Mouse (Mus musculus) liver, embryonic 12.5 days (tissue): ENCODE measurements around the gene Dlgap4. TPM values are rescaled to one million over a fixed set of nuclear protein-coding genes. Genes with fewer than 3 reads are reported as not detected.

Experiments
- ATAC-seq: fragments of 200-750 bp; cut with Nextera tagmentation; 2 replicates; pipeline ENCODE4 v1.8.0; 2017; ENCODE audit warnings: moderate number of reproducible peaks, mild to moderate bottlenecking, moderate library complexity
- H3K27ac ChIP-seq: fragments of 300-500 bp; sonication (generic); 2 replicates; pipeline ENCODE4 v1.5.1; 2016; ENCODE audit warnings: mild to moderate bottlenecking
- H3K27me3 ChIP-seq: fragments of 300-500 bp; sonication (generic); replicated peaks from 2 replicates; pipeline ENCODE4 v1.6.1; 2016; ENCODE audit warnings: mild to moderate bottlenecking, moderate library complexity
- H3K36me3 ChIP-seq: fragments of 300-500 bp; sonication (generic); 2 replicates; pipeline ENCODE4 v1.6.1; 2016; ENCODE audit warnings: mild to moderate bottlenecking, moderate library complexity
- H3K4me1 ChIP-seq: fragments of 300-500 bp; sonication (generic); 2 replicates; pipeline ENCODE4 v1.6.1; 2016
- H3K4me2 ChIP-seq: fragments of 300-500 bp; sonication (generic); 2 replicates; pipeline ENCODE4 v1.6.1; 2016; ENCODE audit warnings: mild to moderate bottlenecking, moderate library complexity
- H3K4me3 ChIP-seq: fragments of 300-500 bp; sonication (generic); 2 replicates; pipeline ENCODE4 v1.5.1; 2016; ENCODE audit warnings: mild to moderate bottlenecking, moderate library complexity
- H3K9ac ChIP-seq: fragments of 300-500 bp; sonication (generic); 2 replicates; pipeline ENCODE4 v1.6.1; 2016; ENCODE audit warnings: mild to moderate bottlenecking, moderate library complexity
- H3K9me3 ChIP-seq: fragments of 300-500 bp; sonication (generic); replicated peaks from 2 replicates; pipeline ENCODE4 v1.6.1; 2016; ENCODE audit warnings: mild to moderate bottlenecking, moderate library complexity
- WGBS: fragments of 180-500 bp; shearing (Covaris S2); methylation state at CpG from one replicate; pipeline ENCODE4 v1.1.7; 2016; ENCODE audit not compliant: insufficient replicate concordance; 5-methylcytosine and 5-hydroxymethylcytosine counted together
- polyA plus RNA-seq: library from polyadenylated mRNA; unstranded; fragments of >200 nt; fragmentation: Nextera tagmentation; extraction: Ambion mirVana; gene quantifications from 2 replicates; pipeline ENCODE4 v1.2.1, GENCODE M21; 2016

Dlgap4 gene
- polyA plus RNA-seq, 1 experiment from 2014 or later = 28.7 TPM

- Histone ChIP-seq H3K4me2 (no peak overlapping the region), H3K27me3 (no peaks in the 10 kb centered on the region), H3K36me3 (peaks cover 61% of the 10 kb centered on the region), H3K9me3 (no peaks in the 10 kb centered on the region), H3K9ac (no peak overlapping the region), H3K4me3 (no peak overlapping the region), H3K27ac (no peak overlapping the region), H3K4me1 (no peaks in the 10 kb centered on the region)
- WGBS = 75% methylated on average over 5 of the region's 5 CpGs
- peak; percentile 31; the same call in 1 of the 2 replicates for ATAC-seq
These were observed 147.5 kb downstream of the Dlgap4 start for GRCm38 (mm10) chr2:156760843-156761505.

GRCm38 (mm10) chr2:156761521-156762278, 148.2 kb downstream of the Dlgap4 start:
- 83% methylated on average over 17 of the region's 17 CpGs for WGBS
- no peak overlapping the region for H3K4me2 ChIP-seq
- no peak for ATAC-seq
- H3K9ac ChIP-seq = no peak overlapping the region
- H3K9me3 ChIP-seq = no peaks in the 10 kb centered on the region
- H3K27me3 ChIP-seq = no peaks in the 10 kb centered on the region
- peaks cover 7% of the 10 kb centered on the region; the same call in 1 of the 2 replicates for H3K4me1 ChIP-seq
- H3K4me3 ChIP-seq = no peak overlapping the region
- peaks cover 54% of the 10 kb centered on the region for H3K36me3 ChIP-seq
- H3K27ac ChIP-seq = no peak overlapping the region

- no peaks in the 10 kb centered on the region for H3K27me3 ChIP-seq
- no peak overlapping the region for H3K4me3 ChIP-seq
- no peak overlapping the region for H3K4me2 ChIP-seq
- H3K9me3 ChIP-seq = no peaks in the 10 kb centered on the region
- no peak overlapping the region for H3K9ac ChIP-seq
- 86% methylated on average over 21 of the region's 21 CpGs for WGBS
- no peak for ATAC-seq
- no peak overlapping the region for H3K27ac ChIP-seq
- peaks cover 46% of the 10 kb centered on the region for H3K36me3 ChIP-seq
- H3K4me1 ChIP-seq = peaks cover 15% of the 10 kb centered on the region
These were observed 149.0 kb downstream of the Dlgap4 start for GRCm38 (mm10) chr2:156762499-156762898.

- 86% methylated on average over 11 of the region's 11 CpGs for WGBS
- H3K9me3 ChIP-seq = no peaks in the 10 kb centered on the region
- H3K9ac ChIP-seq = no peak overlapping the region
- H3K36me3 ChIP-seq = peaks cover 40% of the 10 kb centered on the region
- H3K4me1 ChIP-seq = peaks cover 15% of the 10 kb centered on the region
- ATAC-seq = no peak
- H3K4me3 ChIP-seq = no peak overlapping the region
- H3K27ac ChIP-seq = no peak overlapping the region
- no peaks in the 10 kb centered on the region for H3K27me3 ChIP-seq
- H3K4me2 ChIP-seq = no peak overlapping the region
These were observed 149.6 kb downstream of the Dlgap4 start for GRCm38 (mm10) chr2:156763101-156763500.

GRCm38 (mm10) chr2:156764022-156764421, 150.5 kb downstream of the Dlgap4 start:
- WGBS = 84% methylated on average over 10 of the region's 10 CpGs
- no peak overlapping the region for H3K27ac ChIP-seq

GRCm38 (mm10) chr2:156764747-156765146, 151.2 kb downstream of the Dlgap4 start:
- Histone ChIP-seq H3K4me2 (no peak overlapping the region), H3K4me1 (peaks cover 15% of the 10 kb centered on the region), H3K4me3 (no peak overlapping the region), H3K9ac (no peak overlapping the region), H3K27ac (no peak overlapping the region), H3K27me3 (no peaks in the 10 kb centered on the region), H3K36me3 (peaks cover 31% of the 10 kb centered on the region), H3K9me3 (no peaks in the 10 kb centered on the region)
- no peak for ATAC-seq
- 54% methylated on average over 4 of the region's 4 CpGs for WGBS

More at GRCm38 (mm10) chr2:156764022-156764421, 150.5 kb downstream of the Dlgap4 start:
- Histone ChIP-seq H3K4me3 (no peak overlapping the region), H3K9ac (no peak overlapping the region), H3K36me3 (peaks cover 31% of the 10 kb centered on the region), H3K9me3 (no peaks in the 10 kb centered on the region), H3K4me2 (no peak overlapping the region), H3K4me1 (peaks cover 15% of the 10 kb centered on the region), H3K27me3 (no peaks in the 10 kb centered on the region)
- ATAC-seq = no peak

GRCm38 (mm10) chr2:156765593-156765992, 152.1 kb downstream of the Dlgap4 start:
- Histone ChIP-seq H3K4me1 (peaks cover 15% of the 10 kb centered on the region), H3K9me3 (no peaks in the 10 kb centered on the region), H3K27me3 (no peaks in the 10 kb centered on the region), H3K27ac (no peak overlapping the region), H3K36me3 (peaks cover 30% of the 10 kb centered on the region), H3K4me3 (no peak overlapping the region), H3K9ac (no peak overlapping the region), H3K4me2 (no peak overlapping the region)
- 79% methylated on average over 8 of the region's 8 CpGs for WGBS
- no peak for ATAC-seq

GRCm38 (mm10) chr2:156766227-156767019, 152.9 kb downstream of the Dlgap4 start:
- H3K9ac ChIP-seq = no peak overlapping the region
- peaks cover 15% of the 10 kb centered on the region for H3K4me1 ChIP-seq
- no peaks in the 10 kb centered on the region for H3K9me3 ChIP-seq
- ATAC-seq = peak; percentile 65
- WGBS = 51% methylated on average over 10 of the region's 10 CpGs
- H3K4me2 ChIP-seq = no peak overlapping the region
- no peak overlapping the region for H3K4me3 ChIP-seq
- H3K36me3 ChIP-seq = peaks cover 21% of the 10 kb centered on the region
- no peak overlapping the region for H3K27ac ChIP-seq
- H3K27me3 ChIP-seq = no peaks in the 10 kb centered on the region

GRCm38 (mm10) chr2:156767108-156767507, 153.6 kb downstream of the Dlgap4 start:
- Histone ChIP-seq H3K36me3 (peaks cover 14% of the 10 kb centered on the region), H3K4me1 (peaks cover 15% of the 10 kb centered on the region), H3K4me2 (no peak overlapping the region), H3K27me3 (no peaks in the 10 kb centered on the region), H3K4me3 (no peak overlapping the region), H3K27ac (no peak overlapping the region), H3K9me3 (no peaks in the 10 kb centered on the region), H3K9ac (no peak overlapping the region)
- WGBS = 61% methylated on average over 5 of the region's 5 CpGs
- no peak for ATAC-seq

GRCm38 (mm10) chr2:156769274-156769673, 155.8 kb downstream of the Dlgap4 start:
- Histone ChIP-seq H3K4me2 (no peak overlapping the region), H3K4me3 (no peak overlapping the region), H3K36me3 (no peaks in the 10 kb centered on the region), H3K9me3 (no peaks in the 10 kb centered on the region), H3K4me1 (peaks cover 17% of the 10 kb centered on the region), H3K27ac (no peak overlapping the region), H3K27me3 (peaks cover 4% of the 10 kb centered on the region), H3K9ac (no peak overlapping the region)
- 64% methylated on average over 12 of the region's 12 CpGs for WGBS
- ATAC-seq = no peak

- Histone ChIP-seq H3K4me3 (no peak overlapping the region), H3K9ac (no peak overlapping the region), H3K4me2 (no peak overlapping the region), H3K4me1 (peaks cover 38% of the 10 kb centered on the region), H3K36me3 (no peaks in the 10 kb centered on the region), H3K27me3 (peaks cover 33% of the 10 kb centered on the region), H3K9me3 (no peaks in the 10 kb centered on the region), H3K27ac (no peak overlapping the region)
- ATAC-seq = no peak
These were observed 160.0 kb downstream of the Dlgap4 start for GRCm38 (mm10) chr2:156773470-156773869.
